Mouse (Mus musculus) left cerebral cortex, adult 2 months (tissue): ENCODE results near the gene Pex16. TPM values are rescaled to one million over a fixed set of nuclear protein-coding genes. Genes with fewer than 3 reads are reported as not detected.

Experiments
- DNase-seq, 2 experiments: peaks; one replicate each; pipeline ENCODE4 v3.0.0; 2021 to 2022; ENCODE audit warnings: low spot score in 2 of 2, mixed read lengths in 1 of 2; ENCODE audit errors: extremely low spot score in 1 of 2
- H3K27ac ChIP-seq: fragments of 200-600 bp; 2 replicates; pipeline ENCODE4 v1.8.1; 2022
- H3K4me3 ChIP-seq: fragments of 200-600 bp; 2 replicates; pipeline ENCODE4 v1.8.1; 2022
- CTCF ChIP-seq: fragments of 200-600 bp; IDR thresholded peaks from 2 replicates; pipeline ENCODE4 v1.8.1; 2022; ENCODE audit warnings: antibody characterized with exemption, mild to moderate bottlenecking, moderate library complexity
- intact Hi-C: fragments of 180-260 bp; cut with DNase I; formaldehyde crosslinking; loops from one replicate; pipeline ENCODE4 v1.15.1; 2025
- total RNA-seq, 2 experiments: library from RNA; stranded (reverse); gene quantifications; 2 replicates each; pipeline ENCODE4 v1.2.3; 2021

The Pex16 gene
- total RNA-seq, 2 experiments from 2014 or later: 33.4 to 37.1 TPM

GRCm38 (mm10) chr2:92404737-92405136, 30.3 kb downstream of the Pex16 start:
- Histone ChIP-seq H3K4me3 (no peak overlapping the region), H3K27ac (peak overlapping the region; percentile 28)
- DNase-seq: no peak
- TF ChIP-seq CTCF: no peak
- intact Hi-C loops: no loop called here

GRCm38 (mm10) chr2:92405687-92406086, 31.2 kb downstream of the Pex16 start:
- no peak for DNase-seq
- TF ChIP-seq CTCF: no peak
- intact Hi-C loops: no loop called here
- Histone ChIP-seq H3K27ac (peak overlapping the region; percentile 24; the same call in 1 of the 2 replicates), H3K4me3 (no peak overlapping the region)

- Histone ChIP-seq H3K27ac (peak overlapping the region; percentile 36), H3K4me3 (no peak overlapping the region)
- DNase-seq: no peak
- no peak for TF ChIP-seq CTCF
- intact Hi-C loops: no loop called here
These were observed 34.0 kb downstream of the Pex16 start for GRCm38 (mm10) chr2:92408309-92409045.

- DNase-seq: no peak
- TF ChIP-seq CTCF: no peak
- peak overlapping the region; percentile 69 for H3K27ac ChIP-seq
These were observed 37.2 kb downstream of the Pex16 start for GRCm38 (mm10) chr2:92411705-92412104.

GRCm38 (mm10) chr2:92421723-92422387, 47.4 kb downstream of the Pex16 start:
- no peak overlapping the region for H3K27ac ChIP-seq
- TF ChIP-seq CTCF: no peak
- intact Hi-C loops: no loop called here
- no peak for DNase-seq
- H3K4me3 ChIP-seq: no peak overlapping the region

More at GRCm38 (mm10) chr2:92411705-92412104, 37.2 kb downstream of the Pex16 start:
- no peak overlapping the region for H3K4me3 ChIP-seq
- intact Hi-C loops: no loop called here

- peak; percentile 53 for TF ChIP-seq CTCF
- no peak overlapping the region for H3K4me3 ChIP-seq
- DNase-seq: no peak
- intact Hi-C loops: no loop called here
- H3K27ac ChIP-seq: peak overlapping the region; percentile 87
These were observed 48.1 kb downstream of the Pex16 start for GRCm38 (mm10) chr2:92422388-92423135.

- intact Hi-C loops: no loop called here
- DNase-seq: no peak
- Histone ChIP-seq H3K27ac (peak overlapping the region; percentile 87), H3K4me3 (no peak overlapping the region)
- TF ChIP-seq CTCF: no peak
These were observed 48.7 kb downstream of the Pex16 start for GRCm38 (mm10) chr2:92423156-92423555.

- DNase-seq: peak; percentile 82 to 85
- no peak for TF ChIP-seq CTCF
- Histone ChIP-seq H3K4me3 (no peak overlapping the region), H3K27ac (peak overlapping the region; percentile 87)
- intact Hi-C loops: no loop called here
These were observed 49.4 kb downstream of the Pex16 start for GRCm38 (mm10) chr2:92423702-92424461.

GRCm38 (mm10) chr2:92424462-92425308, 50.2 kb downstream of the Pex16 start:
- Histone ChIP-seq H3K4me3 (no peak overlapping the region), H3K27ac (peak overlapping the region; percentile 87)
- intact Hi-C loops: no loop called here
- no peak for TF ChIP-seq CTCF
- DNase-seq: no peak

GRCm38 (mm10) chr2:92425366-92425765, 50.9 kb downstream of the Pex16 start:
- peak overlapping the region; percentile 82 for H3K27ac ChIP-seq
- no peak for TF ChIP-seq CTCF
- intact Hi-C loops: no loop called here
- no peak overlapping the region for H3K4me3 ChIP-seq
- no peak for DNase-seq

- intact Hi-C loops: no loop called here
- no peak for TF ChIP-seq CTCF
- H3K4me3 ChIP-seq: no peak overlapping the region
- H3K27ac ChIP-seq: peak overlapping the region; percentile 82
- no peak for DNase-seq
These were observed 52.0 kb downstream of the Pex16 start for GRCm38 (mm10) chr2:92426426-92426825.
